Mouse (Mus musculus): ENCODE data around the gene Chtop. TPM values are rescaled to one million over a fixed set of nuclear protein-coding genes. Genes with fewer than 3 reads are reported as not detected.

The Chtop gene
- total and polyA plus RNA-seq, 3 experiments, result 201 to 320 TPM; not detected in 1

- no peaks in the 10 kb centered on the region for H3K9me3 ChIP-seq (replicated peaks; ENCODE audit: insufficient read depth, low read length)
- peaks cover 0 to 4% of the 10 kb centered on the region in 2 experiments; a peak in 1 of 4 replicates for H3K4me1 ChIP-seq (ENCODE audit: control insufficient read depth in 1 of 2, insufficient read depth in 2 of 2, low read length in 2 of 2)
- no peaks in the 10 kb centered on the region for H3K36me3 ChIP-seq (ENCODE audit: control insufficient read depth in 1 of 2, insufficient read depth in 2 of 2, low read length in 2 of 2)
- H3K27ac ChIP-seq (ENCODE audit: control insufficient read depth, low read depth, low read length), result no peak overlapping the region
- no peak for DNase-seq (ENCODE audit: low read depth, low spot score)
- H3K4me3 ChIP-seq (ENCODE audit: control insufficient read depth in 1 of 2, insufficient read depth in 1 of 2, low read depth in 2 of 2, low read length in 2 of 2), result no peak overlapping the region
- TF ChIP-seq POLR2AphosphoS5 (IDR thresholded peaks at IDR 0.05; ENCODE audit: borderline replicate concordance, low read depth, low read length) (no peak), UBTF (IDR thresholded peaks at IDR 0.05; ENCODE audit: borderline replicate concordance, insufficient read depth, low read depth, low read length) (no peak), MAZ (IDR thresholded peaks at IDR 0.05; ENCODE audit: low read depth, low read length) (no peak), MYC (IDR thresholded peaks at IDR 0.05; ENCODE audit: low read depth, low read length) (no peak), ELF1 (IDR thresholded peaks at IDR 0.05; ENCODE audit: low read depth, low read length) (no peak), JUND (IDR thresholded peaks at IDR 0.05; ENCODE audit: low read depth, low read length) (no peak), RCOR1 (IDR thresholded peaks at IDR 0.05; ENCODE audit: low read depth, low read length) (no peak)
- H3K9ac ChIP-seq (ENCODE audit: control insufficient read depth, low read depth, low read length, poor library complexity, severe bottlenecking), result no peak overlapping the region
- H3K27me3 ChIP-seq (ENCODE audit: control insufficient read depth in 1 of 2, insufficient read depth in 2 of 2, low read length in 2 of 2), result peaks cover 12 to 18% of the 10 kb centered on the region in 2 experiments
- no peaks in the 10 kb centered on the region for H3K79me2 ChIP-seq (ENCODE audit: control insufficient read depth, insufficient read depth, low read length, poor library complexity)
Observed at GRCm38 (mm10) chr3:90531713-90532112, 22.4 kb upstream of the Chtop start.

- DNase-seq (ENCODE audit: low read depth, low spot score), result no peak
- no peaks in the 10 kb centered on the region for H3K79me2 ChIP-seq (ENCODE audit: control insufficient read depth, insufficient read depth, low read length, poor library complexity)
- H3K36me3 ChIP-seq (ENCODE audit: control insufficient read depth in 1 of 2, insufficient read depth in 2 of 2, low read length in 2 of 2), result no peaks in the 10 kb centered on the region; a peak in 2 of 4 replicates
- peaks cover 5 to 7% of the 10 kb centered on the region in 2 experiments for H3K27me3 ChIP-seq (ENCODE audit: control insufficient read depth in 1 of 2, insufficient read depth in 2 of 2, low read length in 2 of 2)
- no peak overlapping the region for H3K4me3 ChIP-seq (ENCODE audit: control insufficient read depth in 1 of 2, insufficient read depth in 1 of 2, low read depth in 2 of 2, low read length in 2 of 2)
- no peak overlapping the region for H3K9ac ChIP-seq (ENCODE audit: control insufficient read depth, low read depth, low read length, poor library complexity, severe bottlenecking)
- H3K27ac ChIP-seq (ENCODE audit: control insufficient read depth, low read depth, low read length), result no peak overlapping the region
- TF ChIP-seq ZMIZ1 (IDR thresholded peaks at IDR 0.05; ENCODE audit: low read depth, low read length) (no peak), POLR2AphosphoS5 (IDR thresholded peaks at IDR 0.05; ENCODE audit: borderline replicate concordance, low read depth, low read length) (no peak), MYC (IDR thresholded peaks at IDR 0.05; ENCODE audit: low read depth, low read length) (no peak), MAX (IDR thresholded peaks at IDR 0.05; ENCODE audit: low read length) (no peak), EP300 (IDR thresholded peaks at IDR 0.05; ENCODE audit: low read depth in 1 of 2, low read length in 2 of 2) (no peak), SIN3A (IDR thresholded peaks at IDR 0.05; ENCODE audit: low read length) (no peak)
- no peaks in the 10 kb centered on the region for H3K9me3 ChIP-seq (replicated peaks; ENCODE audit: insufficient read depth, low read length)
- H3K4me1 ChIP-seq (ENCODE audit: control insufficient read depth in 1 of 2, insufficient read depth in 2 of 2, low read length in 2 of 2), result peaks cover 2 to 13% of the 10 kb centered on the region in 2 experiments; a peak in 2 of 4 replicates
Observed at GRCm38 (mm10) chr3:90527291-90527873, 18.1 kb upstream of the Chtop start.

DNA sequence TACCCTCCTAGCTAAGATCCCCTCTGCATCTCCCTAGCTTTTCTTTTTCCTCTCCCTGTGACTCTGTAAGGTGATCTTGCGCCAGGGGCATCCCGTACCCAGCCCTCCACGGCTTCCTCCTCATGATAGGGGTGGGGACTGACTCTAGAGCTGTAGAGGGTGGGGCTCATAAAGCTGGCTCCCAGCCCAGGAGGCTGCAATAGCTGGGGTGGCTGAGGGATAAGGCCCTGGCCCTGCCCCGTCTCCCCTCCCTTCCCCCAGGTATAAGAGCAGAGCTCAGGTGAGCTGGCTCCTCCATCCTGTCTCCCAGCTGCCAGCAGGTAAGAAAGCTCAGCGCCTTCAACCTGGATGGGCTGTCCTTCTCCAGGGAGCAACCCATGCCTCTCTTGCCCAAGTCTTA, 17.3 kb upstream of the Chtop start, which contains the start of gene S100a14:
Gene S100a14, plus strand, starts transcription at position 277 of the 400 bp plus-strand sequence.
- H3K27me3 ChIP-seq (ENCODE audit: control insufficient read depth in 1 of 2, insufficient read depth in 2 of 2, low read length in 2 of 2), result peaks cover 0 to 2% of the 10 kb centered on the region in 2 experiments; a peak in 1 of 4 replicates
- TF ChIP-seq BHLHE40 (IDR thresholded peaks at IDR 0.05; ENCODE audit: borderline replicate concordance, low read depth, low read length) (no peak), ZNF384 (IDR thresholded peaks at IDR 0.05; ENCODE audit: low read depth, low read length) (no peak), MEF2A (IDR thresholded peaks at IDR 0.05; ENCODE audit: extremely low read depth, insufficient replicate concordance, low read depth, low read length, poor library complexity, severe bottlenecking) (no peak), NELFE (IDR thresholded peaks at IDR 0.05; ENCODE audit: low read depth, low read length) (no peak), MAZ (IDR thresholded peaks at IDR 0.05; ENCODE audit: low read depth, low read length) (peak; percentile 75; the same call in 1 of the 2 replicates), POLR2AphosphoS2 (IDR thresholded peaks at IDR 0.05; ENCODE audit: low read length) (no peak), CHD1 (IDR thresholded peaks at IDR 0.05; ENCODE audit: low read depth, low read length) (no peak), NRF1 (IDR thresholded peaks at IDR 0.05; ENCODE audit: insufficient read depth, low read depth, low read length, poor library complexity, severe bottlenecking) (no peak), POLR2A (IDR thresholded peaks at IDR 0.05; ENCODE audit: control insufficient read depth in 1 of 2, insufficient read depth in 1 of 2, low read depth in 1 of 2, low read length in 2 of 2, poor library complexity in 1 of 2) (peak in 1 of 2 experiments; percentile 23; a peak in 1 of 4 replicates), TAL1 (IDR thresholded peaks at IDR 0.05; ENCODE audit: low read length) (no peak), EP300 (IDR thresholded peaks at IDR 0.05; ENCODE audit: low read depth in 1 of 2, low read length in 2 of 2) (no peak), HCFC1 (IDR thresholded peaks at IDR 0.05; ENCODE audit: low read depth, low read length) (0 out of 2 replicates have a peak, but pooled peaks have one; percentile 39), SIN3A (IDR thresholded peaks at IDR 0.05; ENCODE audit: low read length) (peak; percentile 63), ELF1 (IDR thresholded peaks at IDR 0.05; ENCODE audit: low read depth, low read length) (no peak)
- peak; percentile 89 for DNase-seq (ENCODE audit: low read depth, low spot score)
- H3K79me2 ChIP-seq (ENCODE audit: control insufficient read depth, insufficient read depth, low read length, poor library complexity), result no peaks in the 10 kb centered on the region
- no peaks in the 10 kb centered on the region for H3K9me3 ChIP-seq (replicated peaks; ENCODE audit: insufficient read depth, low read length)
- peak within 1 kb of the TSS; percentile 37; the same call in 1 of the 2 replicates for H3K9ac ChIP-seq (ENCODE audit: control insufficient read depth, low read depth, low read length, poor library complexity, severe bottlenecking)
- no peaks in the 10 kb centered on the region; a peak in 2 of 4 replicates for H3K36me3 ChIP-seq (ENCODE audit: control insufficient read depth in 1 of 2, insufficient read depth in 2 of 2, low read length in 2 of 2)
- peaks cover 2 to 13% of the 10 kb centered on the region in 2 experiments; a peak in 2 of 4 replicates for H3K4me1 ChIP-seq (ENCODE audit: control insufficient read depth in 1 of 2, insufficient read depth in 2 of 2, low read length in 2 of 2)
- no peak within 1 kb of the TSS for H3K27ac ChIP-seq (ENCODE audit: control insufficient read depth, low read depth, low read length)
- H3K4me3 ChIP-seq (ENCODE audit: control insufficient read depth in 1 of 2, insufficient read depth in 1 of 2, low read depth in 2 of 2, low read length in 2 of 2), result peak within 1 kb of the TSS; percentile 36 to 42

Data from MEL (cell line).